Mouse (Mus musculus) heart, adult 18-20 months (tissue): ENCODE results near the gene Syt10. TPM values are rescaled to one million over a fixed set of nuclear protein-coding genes. Genes with fewer than 3 reads are reported as not detected.
"Not testable (repeated sequence)": the region's sequence is repeated elsewhere in the genome, so short reads cannot be mapped to it uniquely, and the experiment has no call there.

Experiments used
- DNase-seq, 2 experiments: peaks; one replicate each; pipeline ENCODE4 v3.0.0; 2021 to 2022; ENCODE audit warnings: mixed read lengths in 1 of 2
- long read RNA-seq, 2 experiments: library from polyadenylated mRNA; stranded (forward); transcript quantifications; one replicate each; pipeline ENCODE4 v2.0.0; 2021
- microRNA-seq, 2 experiments: library from miRNA; unstranded; fragments of <30 nt; microRNA quantifications; one replicate each; pipeline ENCODE4 v1.2.0; 2022
- total RNA-seq, 2 experiments: library from RNA; stranded (reverse); gene quantifications; 2 replicates each; pipeline ENCODE4 v1.2.3; 2021

Gene Syt10
- not detected for total RNA-seq
- long read RNA-seq, experiment 1, result 0 reads
- long read RNA-seq, experiment 2, result 0 reads

- peak; percentile 6 to 16 for DNase-seq
These were observed at the start of gene Syt10 for GRCm38 (mm10) chr15:89841364-89842017. Gene Syt10, minus strand, starts transcription at chr15:89841860.

DNA sequence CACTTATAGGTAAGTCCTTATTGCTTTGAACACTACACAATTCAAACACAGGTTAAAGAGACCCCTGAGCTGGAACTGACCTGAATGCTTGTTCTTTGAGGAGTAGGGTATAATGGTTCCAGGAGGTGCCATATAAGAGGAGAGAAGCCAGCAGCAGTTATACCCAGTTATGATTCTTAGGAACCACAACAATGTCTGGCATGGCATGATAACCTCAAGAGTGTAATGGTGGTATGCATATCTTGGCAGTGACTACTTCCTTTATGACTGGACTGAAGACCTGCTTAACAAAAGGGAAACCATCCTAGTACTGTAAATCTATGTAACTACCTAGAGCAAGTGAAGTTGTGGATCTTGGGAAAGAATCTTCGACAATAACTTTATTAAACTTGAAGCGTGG is 42.1 kb upstream of the Syt10 start:
- DNase-seq, result no peak

- DNase-seq, result no peak
These were observed 37.3 kb upstream of the Syt10 start for GRCm38 (mm10) chr15:89878981-89879380.

DNA sequence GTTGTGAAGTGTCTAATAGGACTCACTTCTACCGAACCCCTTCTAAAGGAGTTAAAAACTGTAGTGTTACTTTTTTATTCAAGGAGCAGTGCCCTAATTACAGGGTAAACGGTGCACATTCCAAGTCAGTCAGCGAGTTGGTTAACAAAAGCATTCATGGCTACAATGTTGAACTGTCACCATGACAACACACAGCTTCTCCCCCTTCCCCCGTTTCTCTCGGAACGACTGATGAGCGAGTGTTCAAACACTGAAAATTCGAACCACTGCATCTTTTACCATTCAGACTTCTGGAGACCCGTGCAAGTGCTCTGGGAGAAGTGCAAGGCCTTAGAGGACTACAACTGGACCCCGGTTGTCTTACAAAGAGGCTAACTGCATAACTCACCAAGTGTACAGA is 25.6 kb downstream of the Syt10 start:
- DNase-seq, result no peak

DNA sequence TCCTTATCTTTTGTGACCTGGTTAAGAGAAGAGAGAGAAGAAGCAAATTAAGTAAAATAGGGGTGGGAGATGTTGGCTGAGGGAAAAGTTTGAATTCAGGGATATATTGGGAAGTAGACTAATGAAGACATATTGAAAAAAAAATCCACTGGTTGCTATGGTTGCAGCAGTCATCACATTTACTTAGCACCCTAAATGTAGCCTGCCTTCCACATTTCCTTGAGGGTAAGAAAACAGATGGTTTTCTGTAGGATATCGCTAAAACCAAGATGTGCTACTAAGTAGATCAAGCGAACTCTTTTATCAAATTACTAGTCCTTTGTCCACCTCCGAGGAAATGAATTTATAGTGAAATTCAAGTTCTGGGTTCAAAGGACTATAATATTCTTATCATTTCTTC is 37.2 kb downstream of the Syt10 start:
- DNase-seq, result no peak

DNA sequence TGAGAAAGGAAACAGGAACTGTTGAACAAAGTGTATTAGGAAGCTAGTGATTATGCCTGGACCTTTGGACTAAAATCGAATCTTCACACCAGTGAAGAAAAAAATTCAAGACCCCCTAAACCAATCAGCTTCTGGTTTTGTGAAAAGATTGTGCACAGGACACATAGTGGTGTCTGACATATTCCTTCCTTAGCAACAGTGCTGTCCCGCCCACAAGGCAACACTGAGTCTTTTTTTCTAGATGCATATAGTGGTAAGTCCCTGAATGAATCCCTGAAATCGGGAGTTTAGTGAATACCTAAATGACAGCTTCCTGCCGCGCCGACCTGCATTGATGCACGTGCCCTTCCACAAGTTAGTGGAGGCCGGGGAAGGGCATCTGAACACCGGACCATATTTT is 61.7 kb downstream of the Syt10 start:
- no peak for DNase-seq

- not testable (repeated sequence) for DNase-seq
These were observed 75.6 kb downstream of the Syt10 start for GRCm38 (mm10) chr15:89766016-89766415.

- no peak for DNase-seq
These were observed 108.0 kb downstream of the Syt10 start for GRCm38 (mm10) chr15:89733611-89734010.

Small RNA genes lying within 50 kb of the gene (microRNA-seq; reads per million reads assigned to microRNA genes)
- 0 reads per million in 2 experiments for gene Gm24643

Other genes starting within 250 kb of the Syt10 start
- 1 to 10 TPM; 2.3 to 4.7 TPM for gene Rabl2, start 249.9 kb downstream of the Syt10 start, total RNA-seq